Mouse (Mus musculus): ENCODE data around the gene Sipa1l2.

GRCm38 (mm10) chr8:125547296-125547695, 22.3 kb downstream of the Sipa1l2 start:
- TF ChIP-seq CTCF (IDR thresholded peaks at IDR 0.05; ENCODE audit: low read depth, low read length) (no peak), GATA1 (IDR thresholded peaks at IDR 0.05; ENCODE audit: borderline replicate concordance, low read length) (no peak), POLR2AphosphoS5 (IDR thresholded peaks at IDR 0.05; ENCODE audit: insufficient replicate concordance, low read depth, low read length) (no peak)
